Mouse (Mus musculus) bone marrow macrophage, adult 2 months (primary cell): ENCODE measurements at regions not wholly inside any gene's neighbourhood (a gene's known extent, or its start where the extent isn't known, plus 50 kb on each side); places are given as distances from the start of the nearest gene placed in this dataset.
"Not testable (repeated sequence)": the region's sequence is repeated elsewhere in the genome, so short reads cannot be mapped to it uniquely, and the experiment has no call there.

Experiments
- CTCF ChIP-seq: IDR thresholded peaks from 2 replicates; pipeline ENCODE4 v1.5.1; 2012; ENCODE audit warnings: low read depth, mild to moderate bottlenecking, low read length, moderate library complexity
- POLR2A ChIP-seq: IDR thresholded peaks from 2 replicates; pipeline ENCODE4 v1.6.1; 2012; ENCODE audit warnings: mild to moderate bottlenecking, low read depth, low read length, borderline replicate concordance

- not testable (repeated sequence) for TF ChIP-seq CTCF, POLR2A
These were observed 632.5 kb downstream of the Dad1 start for GRCm38 (mm10) chr14:53621376-53621775.
